Mouse (Mus musculus) kidney, embryonic 16.5 days (tissue): Measurements from ENCODE around the gene Gm6034. TPM values are rescaled to one million over a fixed set of nuclear protein-coding genes. Genes with fewer than 3 reads are reported as not detected.
"Not testable (repeated sequence)": the region's sequence is repeated elsewhere in the genome, so short reads cannot be mapped to it uniquely, and the experiment has no call there.

Experiments
- ATAC-seq: fragments of 200-750 bp; cut with Nextera tagmentation; 2 replicates; pipeline ENCODE4 v1.8.0; 2017; ENCODE audit warnings: moderate TSS enrichment; ENCODE audit not compliant: low FRiP score, low TSS enrichment
- H3K27ac ChIP-seq: fragments of 300-500 bp; sonication (generic); 2 replicates; pipeline ENCODE4 v1.5.1; 2014; ENCODE audit warnings: low read length
- H3K27me3 ChIP-seq: fragments of 300-500 bp; sonication (generic); 2 replicates; pipeline ENCODE4 v1.6.1; 2014; ENCODE audit warnings: low read length, control low read depth, mixed read lengths; ENCODE audit not compliant: insufficient read depth
- H3K36me3 ChIP-seq: fragments of 300-500 bp; sonication (generic); 2 replicates; pipeline ENCODE4 v1.6.1; 2014; ENCODE audit warnings: low read length, control low read depth, mixed read lengths; ENCODE audit not compliant: insufficient read depth
- H3K4me1 ChIP-seq: fragments of 300-500 bp; sonication (generic); 2 replicates; pipeline ENCODE4 v1.6.1; 2014; ENCODE audit warnings: low read length, control low read depth, mixed read lengths; ENCODE audit not compliant: insufficient read depth
- H3K4me2 ChIP-seq: fragments of 300-500 bp; sonication (generic); replicated peaks from 2 replicates; pipeline ENCODE4 v1.6.1; 2014; ENCODE audit warnings: low read depth, low read length
- H3K4me3 ChIP-seq: fragments of 300-500 bp; sonication (generic); 2 replicates; pipeline ENCODE4 v1.5.1; 2014; ENCODE audit warnings: mild to moderate bottlenecking, low read length
- H3K9ac ChIP-seq: fragments of 300-500 bp; sonication (generic); replicated peaks from 2 replicates; pipeline ENCODE4 v1.6.1; 2014; ENCODE audit warnings: low read length
- H3K9me3 ChIP-seq: fragments of 300-500 bp; sonication (generic); 2 replicates; pipeline ENCODE4 v1.6.1; 2016; ENCODE audit warnings: low read length, control low read depth
- WGBS: fragments of 180-500 bp; shearing (Covaris S2); extraction: QIAGEN DNeasy Blood & Tissue Kit; methylation state at CpG from one replicate; pipeline ENCODE4 v1.1.7; 2014; 5-methylcytosine and 5-hydroxymethylcytosine counted together
- polyA plus RNA-seq: library from polyadenylated mRNA; unstranded; fragments of >200 nt; fragmentation: Nextera tagmentation; extraction: Ambion mirVana; gene quantifications from 2 replicates; pipeline ENCODE4 v1.2.1, GENCODE M21; 2015

Gene Gm6034
- polyA plus RNA-seq, result 0.10 TPM in 1 of 2 replicates, not detected in the other

- Histone ChIP-seq H3K4me3 (peak within 1 kb of the TSS; percentile 47), H3K4me2 (peak within 1 kb of the TSS; percentile 73), H3K9ac (peak within 1 kb of the TSS; percentile 61)
- ATAC-seq, result peak; percentile 97
- H3K27ac ChIP-seq, H3K27me3 ChIP-seq, H3K9me3 ChIP-seq, H3K36me3 ChIP-seq, H3K4me1 ChIP-seq: not testable (repeated sequence)
- WGBS, result 2% methylated on average over 12 of the region's 12 CpGs
These were observed at the start of gene Gm6034, which contains the start of gene H2-T22 for GRCm38 (mm10) chr17:36042610-36043169. Gene Gm6034 (plus strand): TSS chr17:36042961. Gene H2-T22 (minus strand): TSS chr17:36042747.

GRCm38 (mm10) chr17:35993675-35994074, 49.1 kb upstream of the Gm6034 start:
- Histone ChIP-seq H3K4me3 (peak overlapping the region; percentile 62), H3K9ac (no peak overlapping the region), H3K36me3 (peaks cover 11% of the 10 kb centered on the region), H3K9me3 (no peaks in the 10 kb centered on the region), H3K27me3 (no peaks in the 10 kb centered on the region), H3K4me1 (peaks cover 8% of the 10 kb centered on the region), H3K4me2 (peak overlapping the region; percentile 80), H3K27ac (no peak overlapping the region)
- ATAC-seq, result peak; percentile 73
- 6% methylated on average over 17 of the region's 17 CpGs for whole genome bisulfite sequencing

- ATAC-seq, result peak; percentile 62; the same call in 1 of the 2 replicates
- 0 out of 2 replicates have a peak overlapping the region, but pooled peaks have one; percentile 39 for H3K27ac ChIP-seq
- H3K9ac ChIP-seq, result peak overlapping the region; percentile 65
- H3K4me3 ChIP-seq, result peak overlapping the region; percentile 62
- peaks cover 4% of the 10 kb centered on the region for H3K36me3 ChIP-seq
- whole genome bisulfite sequencing, result 3% methylated on average over 31 of the region's 31 CpGs
- H3K27me3 ChIP-seq, result no peaks in the 10 kb centered on the region
- peak overlapping the region; percentile 80 for H3K4me2 ChIP-seq
- no peaks in the 10 kb centered on the region for H3K9me3 ChIP-seq
- peaks cover 8% of the 10 kb centered on the region for H3K4me1 ChIP-seq
These were observed 48.4 kb upstream of the Gm6034 start for GRCm38 (mm10) chr17:35994175-35994878.

- Histone ChIP-seq H3K27me3 (no peaks in the 10 kb centered on the region), H3K9me3 (no peaks in the 10 kb centered on the region), H3K4me1 (peaks cover 8% of the 10 kb centered on the region), H3K9ac (peak overlapping the region; percentile 65), H3K4me3 (peak overlapping the region; percentile 62), H3K36me3 (no peaks in the 10 kb centered on the region), H3K27ac (0 out of 2 replicates have a peak overlapping the region, but pooled peaks have one; percentile 39), H3K4me2 (peak overlapping the region; percentile 80)
- WGBS, result 5% methylated on average over 14 of the region's 14 CpGs
- ATAC-seq, result no peak
These were observed 47.9 kb upstream of the Gm6034 start for GRCm38 (mm10) chr17:35994879-35995240.

GRCm38 (mm10) chr17:35996949-35997348, 45.8 kb upstream of the Gm6034 start:
- Histone ChIP-seq H3K27me3 (no peaks in the 10 kb centered on the region), H3K27ac (no peak overlapping the region), H3K4me2 (no peak overlapping the region), H3K4me3 (no peak overlapping the region), H3K9me3 (no peaks in the 10 kb centered on the region), H3K36me3 (no peaks in the 10 kb centered on the region), H3K9ac (no peak overlapping the region), H3K4me1 (peaks cover 8% of the 10 kb centered on the region)
- ATAC-seq, result peak; percentile 80
- WGBS, result 0% methylated on average over 11 of the region's 11 CpGs

- ATAC-seq, result no peak
- Histone ChIP-seq H3K4me3 (no peak overlapping the region), H3K36me3 (no peaks in the 10 kb centered on the region), H3K4me2 (no peak overlapping the region), H3K27ac (no peak overlapping the region), H3K9ac (no peak overlapping the region), H3K4me1 (peaks cover 8% of the 10 kb centered on the region), H3K9me3 (no peaks in the 10 kb centered on the region), H3K27me3 (no peaks in the 10 kb centered on the region)
- WGBS, result 58% methylated on average over 12 of the region's 12 CpGs
These were observed 44.8 kb upstream of the Gm6034 start for GRCm38 (mm10) chr17:35997713-35998510.

- no peak for ATAC-seq
These were observed 44.0 kb upstream of the Gm6034 start for GRCm38 (mm10) chr17:35998545-35999305.

GRCm38 (mm10) chr17:35999356-35999755, 43.4 kb upstream of the Gm6034 start:
- H3K36me3 ChIP-seq, result no peaks in the 10 kb centered on the region
- H3K9me3 ChIP-seq, result no peaks in the 10 kb centered on the region
- no peak overlapping the region for H3K4me2 ChIP-seq
- peaks cover 8% of the 10 kb centered on the region for H3K4me1 ChIP-seq
- ATAC-seq, result no peak
- whole genome bisulfite sequencing, result 84% methylated on average over 7 of the region's 7 CpGs
- no peak overlapping the region for H3K27ac ChIP-seq
- no peaks in the 10 kb centered on the region for H3K27me3 ChIP-seq
- no peak overlapping the region for H3K9ac ChIP-seq
- no peak overlapping the region for H3K4me3 ChIP-seq

More at GRCm38 (mm10) chr17:35998545-35999305, 44.0 kb upstream of the Gm6034 start:
- Histone ChIP-seq H3K27me3 (no peaks in the 10 kb centered on the region), H3K27ac (no peak overlapping the region), H3K4me2 (no peak overlapping the region), H3K4me3 (no peak overlapping the region), H3K9me3 (no peaks in the 10 kb centered on the region), H3K36me3 (no peaks in the 10 kb centered on the region), H3K4me1 (peaks cover 8% of the 10 kb centered on the region), H3K9ac (no peak overlapping the region)
- 90% methylated on average over 6 of the region's 6 CpGs for WGBS

GRCm38 (mm10) chr17:36000349-36000748, 42.4 kb upstream of the Gm6034 start:
- H3K4me1 ChIP-seq, result peaks cover 4% of the 10 kb centered on the region
- no peak overlapping the region for H3K4me3 ChIP-seq
- 77% methylated on average over 4 of the region's 4 CpGs for WGBS
- no peak overlapping the region for H3K4me2 ChIP-seq
- no peak overlapping the region for H3K27ac ChIP-seq
- H3K9me3 ChIP-seq, result no peaks in the 10 kb centered on the region
- no peaks in the 10 kb centered on the region for H3K27me3 ChIP-seq
- no peak for ATAC-seq
- no peaks in the 10 kb centered on the region for H3K36me3 ChIP-seq
- H3K9ac ChIP-seq, result no peak overlapping the region
